17 mouse cellular contexts compared by ENCODE assay signal in genomic region chr3:108088842-108089380, GRCm38 (mm10). TPM values are rescaled to one million over a fixed set of nuclear protein-coding genes. Genes with fewer than 3 reads are reported as not detected.
DNase-seq lines count a peak whose midpoint lies in the region; ATAC-seq and TF ChIP-seq lines count a peak whose summit lies in the region.
"Had no signal": no experiment of that assay in that cellular context is flagged by ENCODE, and none has a peak within 500 bp of the region (broad histone marks: within the 10 kb centered on the region; RNA-seq: fewer than 3 reads in every experiment).

No protein-coding gene starts in this region.

- TF ChIP-seq CTCF in kidney, postnatal 0 days (IDR thresholded peaks at IDR 0.05; ENCODE audit: low read depth) = no peak

- no peaks in the 10 kb centered on the region for H3K9me3 ChIP-seq in kidney, postnatal 0 days (replicated peaks; ENCODE audit: low read length)
- H3K9me3 ChIP-seq in limb, embryonic 15.5 days = no peaks in the 10 kb centered on the region
- H3K9me3 ChIP-seq: forebrain, embryonic 10.5 days had no signal

- peaks cover 19% of the 10 kb centered on the region for H3K4me1 ChIP-seq in kidney, postnatal 0 days (replicated peaks; ENCODE audit: insufficient read depth, low read length)
- peaks cover 45% of the 10 kb centered on the region for H3K4me1 ChIP-seq in limb, embryonic 15.5 days

- WGBS in kidney, postnatal 0 days = 39% methylated on average over 5 of the region's 5 CpGs
- whole genome bisulfite sequencing in limb, embryonic 15.5 days = 34% methylated on average over 5 of the region's 5 CpGs

- peak; percentile 65 to 87 for DNase-seq in adrenal gland, adult (ENCODE audit: inconsistent age in 2 of 2, low spot score in 1 of 2)
- no peak for DNase-seq in adrenal gland, postnatal 4 days (ENCODE audit: low spot score in 2 of 2)
- peak; percentile 53 for DNase-seq in kidney, postnatal 0 days (ENCODE audit: low spot score)
- no peak for DNase-seq in kidney, postnatal 10 days
- peak; percentile 65 for DNase-seq in adrenal gland, postnatal 14 days
- no peak for DNase-seq in cerebellum, postnatal 25 days
- no peak for DNase-seq in B cell, adult 2 months
- DNase-seq: cerebellum, adult 11-12 months; kidney, adult 2 months; right cerebral cortex, postnatal 4 days had no signal

- no peaks in the 10 kb centered on the region for H3K27me3 ChIP-seq in kidney, postnatal 0 days (ENCODE audit: insufficient read depth, low read length)
- no peaks in the 10 kb centered on the region for H3K27me3 ChIP-seq in limb, embryonic 15.5 days

- H3K27ac ChIP-seq in kidney, postnatal 0 days = no peak overlapping the region
- peak overlapping the region; percentile 12; the same call in 1 of the 2 replicates for H3K27ac ChIP-seq in limb, embryonic 15.5 days
- H3K27ac ChIP-seq: forebrain, embryonic 10.5 days had no signal

- H3K4me3 ChIP-seq in kidney, postnatal 0 days (replicated peaks; ENCODE audit: low read depth, low read length) = no peak overlapping the region
- H3K4me3 ChIP-seq in limb, embryonic 15.5 days = no peak overlapping the region
- H3K4me3 ChIP-seq: forebrain, embryonic 10.5 days had no signal

- no peak overlapping the region for H3K4me2 ChIP-seq in kidney, postnatal 0 days (ENCODE audit: low read length)
- H3K4me2 ChIP-seq in limb, embryonic 15.5 days = no peak overlapping the region

- no peak overlapping the region for H3K9ac ChIP-seq in kidney, postnatal 0 days (ENCODE audit: low read depth, low read length)
- no peak overlapping the region for H3K9ac ChIP-seq in limb, embryonic 15.5 days

- H3K36me3 ChIP-seq in kidney, postnatal 0 days (ENCODE audit: insufficient read depth, low read length) = no peaks in the 10 kb centered on the region
- no peaks in the 10 kb centered on the region for H3K36me3 ChIP-seq in limb, embryonic 15.5 days
- H3K36me3 ChIP-seq: forebrain, embryonic 10.5 days had no signal

- ATAC-seq in kidney, postnatal 0 days (replicated peaks; ENCODE audit: low FRiP score, low read depth) = no peak
- no peak for ATAC-seq in limb, embryonic 15.5 days (ENCODE audit: insufficient number of reproducible peaks, low FRiP score, low TSS enrichment, low read depth)
- ATAC-seq: activated CD4-positive, CD25-positive, alpha-beta regulatory T cell, adult 4 months had no signal

RNA-seq across cellular contexts. Expression of gene Ampd2, which starts 2.5 kb away (rescaled TPM):
- total RNA-seq in adrenal gland, postnatal 4 days (2021) = 100 to 1,000 TPM; 101 to 109 TPM
- 35.8 and 38.2 TPM in 2 replicates for polyA plus RNA-seq in kidney, postnatal 0 days (2015; fragmentation: Nextera tagmentation; extraction: Ambion mirVana)
- total RNA-seq in adrenal gland, postnatal 14 days (2021) = 117 and 124 TPM in 2 replicates
- 50.1 and 51.4 TPM in 2 replicates for polyA plus RNA-seq in limb, embryonic 15.5 days (2015; fragmentation: Nextera tagmentation; extraction: Ambion mirVana)

RNA-seq across cellular contexts. Expression of gene Gnat2, which starts 3.7 kb away (rescaled TPM):
- total RNA-seq in adrenal gland, postnatal 4 days (2021) = 1 to 10 TPM; 3.9 to 4.1 TPM
- 1.0 and 1.2 TPM in 2 replicates for polyA plus RNA-seq in kidney, postnatal 0 days (2015; fragmentation: Nextera tagmentation; extraction: Ambion mirVana)
- total RNA-seq in adrenal gland, postnatal 14 days (2021) = 9.8 and 12.6 TPM in 2 replicates
- polyA plus RNA-seq in limb, embryonic 15.5 days (2015; fragmentation: Nextera tagmentation; extraction: Ambion mirVana) = 0.67 and 0.96 TPM in 2 replicates
- total RNA-seq: heart, postnatal 25 days; left cerebral cortex, postnatal 14 days; megakaryocyte-erythroid progenitor cell, adult 5-6 weeks; neutrophil, adult 5-6 weeks had no signal
- polyA plus RNA-seq: activated CD4-positive, CD25-positive, alpha-beta regulatory T cell, adult 4 months had no signal

RNA-seq across cellular contexts. Expression of gene Gstm4, which starts 44.2 kb away (rescaled TPM):
- total RNA-seq in adrenal gland, postnatal 4 days (2021) = 10 to 100 TPM; 15.6 to 16.5 TPM
- 21.8 and 22.1 TPM in 2 replicates for polyA plus RNA-seq in kidney, postnatal 0 days (2015; fragmentation: Nextera tagmentation; extraction: Ambion mirVana)
- total RNA-seq in adrenal gland, postnatal 14 days (2021) = 11.2 and 12.3 TPM in 2 replicates
- 14.0 and 14.2 TPM in 2 replicates for polyA plus RNA-seq in limb, embryonic 15.5 days (2015; fragmentation: Nextera tagmentation; extraction: Ambion mirVana)

RNA-seq across cellular contexts. Expression of gene Gnai3, which starts 57.0 kb away (rescaled TPM):
- 100 to 1,000 TPM; 128 to 135 TPM for total RNA-seq in adrenal gland, postnatal 4 days (2021)
- 134 and 147 TPM in 2 replicates for polyA plus RNA-seq in kidney, postnatal 0 days (2015; fragmentation: Nextera tagmentation; extraction: Ambion mirVana)
- 134 and 140 TPM in 2 replicates for total RNA-seq in adrenal gland, postnatal 14 days (2021)
- 179 and 183 TPM in 2 replicates for polyA plus RNA-seq in limb, embryonic 15.5 days (2015; fragmentation: Nextera tagmentation; extraction: Ambion mirVana)

Comparison
In these comparisons a context has a peak if more than half of its experiments do, and no peak if none do; other contexts are left out.
1. DNase-seq: peak in adrenal gland, adult (2 of 2), kidney, postnatal 0 days (single experiment) and adrenal gland, postnatal 14 days (single experiment); none in adrenal gland, postnatal 4 days (0 of 2), kidney, postnatal 10 days (single experiment), cerebellum, postnatal 25 days (0 of 2) and B cell, adult 2 months (0 of 2).